Mouse (Mus musculus) cortical plate, adult 2 months (tissue): Measurements from ENCODE around the gene Nmur1. TPM values are rescaled to one million over a fixed set of nuclear protein-coding genes. Genes with fewer than 3 reads are reported as not detected.

ENCODE experiments used
- H3K27ac ChIP-seq: fragments of 200-500 bp; 2 replicates; pipeline ENCODE4 v1.5.1; 2012; ENCODE audit warnings: low read length, control low read depth, inconsistent platforms; ENCODE audit not compliant: insufficient read depth
- H3K4me1 ChIP-seq: fragments of 200-500 bp; 2 replicates; pipeline ENCODE4 v1.6.1; 2011; ENCODE audit warnings: low read length; ENCODE audit not compliant: control insufficient read depth, insufficient read depth
- H3K4me3 ChIP-seq: fragments of 200-500 bp; 2 replicates; pipeline ENCODE4 v1.5.1; 2011; ENCODE audit warnings: mild to moderate bottlenecking, low read length, control low read depth; ENCODE audit not compliant: insufficient read depth
- CTCF ChIP-seq: fragments of 200-500 bp; IDR thresholded peaks from 2 replicates; pipeline ENCODE4 v1.5.1; 2011; ENCODE audit warnings: mild to moderate bottlenecking, control low read depth, low read length; ENCODE audit not compliant: insufficient read depth; ENCODE audit errors: extremely low read depth
- POLR2A ChIP-seq: fragments of 200-500 bp; IDR thresholded peaks from 2 replicates; pipeline ENCODE4 v1.6.1; 2011; ENCODE audit warnings: mild to moderate bottlenecking, low read length, control low read depth; ENCODE audit not compliant: insufficient read depth; ENCODE audit errors: extremely low read depth
- polyA plus RNA-seq: library from polyadenylated mRNA; depleted of rRNA; stranded (reverse); fragments of >200 nt; gene quantifications from 2 replicates; pipeline ENCODE4 v1.2.3, GENCODE M21; 2012

The Nmur1 gene
- polyA plus RNA-seq, 1 experiment = 0.25 TPM

DNA sequence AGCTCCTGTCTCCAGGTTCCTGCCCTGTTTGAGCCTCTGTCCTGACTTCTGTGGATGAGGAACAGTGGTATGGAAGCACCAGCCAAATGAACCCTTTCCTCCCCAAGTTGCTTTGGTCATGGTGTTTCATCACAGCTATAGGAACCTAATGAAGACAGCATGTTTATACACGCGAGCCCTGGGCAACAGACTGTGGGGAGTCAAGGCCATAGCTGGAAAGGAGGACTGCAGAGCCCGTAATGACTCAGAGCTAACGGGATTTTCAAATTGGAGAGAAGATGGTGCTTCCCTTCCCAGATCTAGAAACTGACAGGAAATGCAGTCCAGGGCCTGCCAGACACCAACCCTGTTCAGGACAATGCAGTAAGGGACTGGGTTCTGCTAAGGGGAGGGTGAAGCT is 33.3 kb upstream of the Nmur1 start:
- Histone ChIP-seq H3K4me1 (no peaks in the 10 kb centered on the region), H3K27ac (no peak overlapping the region), H3K4me3 (no peak overlapping the region)
- TF ChIP-seq CTCF (no peak), POLR2A (no peak)

DNA sequence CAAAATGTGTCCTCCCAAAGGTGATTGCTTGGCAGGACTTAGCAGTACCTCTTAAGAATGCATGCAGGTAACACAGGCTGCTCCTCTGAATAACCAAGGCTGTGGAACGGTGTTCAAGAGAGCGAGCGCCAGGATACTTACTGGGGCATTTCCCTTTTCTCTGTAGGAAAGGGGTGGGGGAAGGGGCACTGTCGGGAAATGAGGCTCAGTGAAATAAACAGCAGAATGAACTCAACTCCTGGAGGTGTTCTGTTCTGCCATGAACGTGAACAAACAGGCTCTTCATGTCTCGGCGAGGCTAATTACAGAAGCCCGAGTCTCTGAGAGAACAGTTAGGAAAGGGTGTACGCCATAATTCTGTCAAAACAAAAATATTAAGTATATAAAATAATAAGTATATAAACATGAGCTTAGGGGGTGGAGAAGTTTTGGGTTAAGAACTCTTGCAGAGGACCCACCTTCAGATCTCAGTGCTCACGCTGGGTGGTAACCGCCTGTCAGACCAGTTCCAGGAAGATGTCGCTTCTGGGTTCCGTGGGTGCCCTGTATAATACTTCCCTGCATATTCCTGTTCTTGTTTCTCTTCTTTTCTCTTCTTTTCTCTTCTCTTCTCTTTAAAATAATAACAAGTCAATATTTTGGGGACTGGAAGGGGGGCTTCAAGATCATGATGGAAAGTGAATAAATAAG is 31.0 kb upstream of the Nmur1 start:
- Histone ChIP-seq H3K27ac (no peak overlapping the region), H3K4me3 (no peak overlapping the region), H3K4me1 (no peaks in the 10 kb centered on the region)
- no peak for TF ChIP-seq CTCF
- TF ChIP-seq POLR2A = no peak

DNA sequence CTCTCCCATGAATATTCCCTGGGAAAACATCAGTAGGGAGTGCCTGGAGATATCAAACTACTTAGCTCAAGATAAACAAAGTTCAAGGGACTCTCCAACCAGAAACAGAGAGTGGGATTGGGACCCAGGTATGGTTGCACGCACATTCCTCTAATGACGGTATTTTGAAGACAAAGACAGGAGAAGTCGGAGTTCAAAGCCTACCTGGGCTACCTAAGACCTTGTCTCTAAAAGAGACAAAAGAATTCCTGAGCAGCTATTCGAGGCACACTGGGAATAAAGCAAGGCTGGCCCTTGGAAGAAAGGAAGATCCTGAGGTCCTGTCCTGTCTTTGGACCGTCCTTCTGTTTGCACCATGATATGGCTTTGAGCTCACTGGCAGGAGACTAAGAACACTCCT is 26.7 kb upstream of the Nmur1 start:
- H3K27ac ChIP-seq = no peak overlapping the region
- no peak for TF ChIP-seq POLR2A
- no peak for TF ChIP-seq CTCF
- no peak overlapping the region for H3K4me3 ChIP-seq
- H3K4me1 ChIP-seq = no peaks in the 10 kb centered on the region

DNA sequence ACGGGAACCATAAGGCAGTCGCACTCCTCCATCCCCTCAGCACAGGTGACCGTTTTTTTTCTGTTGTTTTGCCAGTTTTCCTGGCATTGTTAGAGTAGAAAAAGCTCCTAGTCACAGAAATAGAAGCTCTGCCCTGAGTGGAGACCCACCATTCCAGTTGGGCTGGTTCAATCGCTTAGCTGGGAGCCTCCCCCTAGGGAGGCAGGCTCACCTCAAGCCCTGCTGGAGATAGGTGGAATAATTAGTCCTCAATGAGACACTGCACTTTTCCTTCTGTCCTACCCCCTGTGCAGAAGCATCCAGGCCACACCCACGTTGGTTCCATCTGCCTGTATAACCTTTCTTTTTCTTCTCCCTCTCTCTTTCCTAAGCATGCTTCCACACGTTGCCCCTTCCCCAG is 23.9 kb upstream of the Nmur1 start:
- Histone ChIP-seq H3K27ac (no peak overlapping the region), H3K4me3 (no peak overlapping the region), H3K4me1 (no peaks in the 10 kb centered on the region)
- TF ChIP-seq CTCF (no peak), POLR2A (no peak)

DNA sequence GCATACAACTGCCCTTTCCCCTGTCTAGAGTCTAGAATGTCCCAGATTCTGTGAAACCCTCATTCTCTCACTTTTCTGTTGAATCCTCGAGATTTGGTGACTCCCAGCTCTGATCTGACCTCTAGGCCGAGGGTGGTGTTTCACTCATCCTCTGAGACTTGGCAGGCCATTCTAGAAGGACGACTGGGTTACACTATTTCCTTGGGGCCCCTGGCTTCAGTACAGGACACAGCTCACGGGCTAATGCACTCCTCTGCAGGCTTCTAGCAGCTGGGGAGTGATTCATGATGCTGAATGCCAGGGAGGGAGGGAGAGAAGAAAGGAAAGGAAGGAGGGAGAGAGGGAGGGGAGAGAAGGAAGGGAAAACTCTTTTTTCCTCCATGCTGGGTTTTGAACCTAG is 22.2 kb upstream of the Nmur1 start:
- Histone ChIP-seq H3K4me1 (no peaks in the 10 kb centered on the region), H3K4me3 (no peak overlapping the region), H3K27ac (peak overlapping the region; percentile 30; the same call in 1 of the 2 replicates)
- TF ChIP-seq CTCF (no peak), POLR2A (no peak)

DNA sequence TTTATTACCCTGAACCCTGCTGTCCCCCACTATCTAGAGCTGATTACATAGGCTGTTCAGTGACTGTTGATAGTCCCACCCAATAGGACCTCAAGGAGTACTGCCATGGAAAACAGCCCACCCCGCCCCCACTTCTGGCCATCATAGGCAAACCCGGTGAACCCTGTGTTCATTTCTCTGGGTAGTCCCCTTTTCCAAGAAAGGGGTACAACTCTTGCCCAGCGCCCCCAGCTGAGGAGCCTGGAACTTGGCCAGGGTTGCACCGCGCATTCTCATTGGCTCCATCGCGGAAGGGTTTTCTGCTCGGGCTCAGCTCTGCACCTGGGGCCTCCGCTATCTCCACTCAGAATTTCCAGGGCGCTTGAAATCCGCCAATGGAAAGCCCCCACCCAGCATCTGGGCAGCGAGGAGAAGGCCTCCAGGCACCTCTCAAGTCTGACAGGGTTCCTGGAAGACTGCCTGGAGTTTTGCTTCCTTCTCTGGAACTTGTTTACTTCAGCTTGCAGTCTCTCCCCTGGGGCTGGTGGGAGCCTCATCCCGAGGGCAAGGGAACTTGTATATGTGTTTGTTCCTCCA is 21.7 kb upstream of the Nmur1 start:
- Histone ChIP-seq H3K4me1 (0 out of 2 replicates have a peak, but pooled peaks cover 2% of the 10 kb centered on the region), H3K4me3 (no peak overlapping the region), H3K27ac (peak overlapping the region; percentile 30; the same call in 1 of the 2 replicates)
- TF ChIP-seq CTCF = no peak
- TF ChIP-seq POLR2A = no peak

DNA sequence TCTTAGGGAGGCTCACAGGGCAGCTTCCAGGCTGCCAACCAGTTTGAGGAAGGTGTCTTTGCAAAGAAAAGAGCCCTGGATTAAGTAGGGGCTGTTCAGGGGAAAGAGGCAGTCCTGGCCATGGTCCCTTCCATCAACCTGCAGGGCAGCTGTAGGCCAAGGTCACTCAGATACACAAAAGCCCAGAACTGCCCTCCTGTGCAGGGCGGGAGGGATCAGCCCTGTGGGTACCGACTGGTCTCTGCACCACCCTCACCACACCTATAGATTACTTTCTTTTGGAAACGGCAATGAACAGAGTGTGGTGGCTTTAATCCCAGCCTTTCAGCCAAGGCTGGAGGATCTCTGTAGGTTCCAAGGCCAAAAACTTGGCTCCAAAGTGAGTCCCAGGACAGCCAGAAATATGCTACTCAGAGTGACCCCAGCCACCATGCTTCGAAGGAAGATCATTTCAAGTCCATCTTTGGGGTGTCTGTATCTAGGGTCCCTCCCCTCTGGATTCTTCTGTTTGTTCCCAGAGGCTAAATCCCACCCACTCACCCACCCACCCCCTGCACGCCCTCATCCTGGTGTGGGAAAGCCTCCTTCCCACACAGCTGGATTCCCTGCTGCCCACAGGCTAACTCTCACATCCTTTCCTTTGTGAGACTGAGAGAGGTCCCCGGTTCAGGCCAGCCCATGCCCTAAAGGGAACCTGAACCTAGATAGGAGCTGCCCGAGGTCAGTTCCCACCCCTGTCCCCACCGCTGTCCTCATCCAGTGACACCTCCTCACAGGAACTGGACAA is 17.6 kb upstream of the Nmur1 start:
- TF ChIP-seq POLR2A = no peak
- TF ChIP-seq CTCF = no peak
- Histone ChIP-seq H3K4me1 (0 out of 2 replicates have a peak, but pooled peaks cover 2% of the 10 kb centered on the region), H3K4me3 (peak overlapping the region; percentile 39; the same call in 1 of the 2 replicates)

DNA sequence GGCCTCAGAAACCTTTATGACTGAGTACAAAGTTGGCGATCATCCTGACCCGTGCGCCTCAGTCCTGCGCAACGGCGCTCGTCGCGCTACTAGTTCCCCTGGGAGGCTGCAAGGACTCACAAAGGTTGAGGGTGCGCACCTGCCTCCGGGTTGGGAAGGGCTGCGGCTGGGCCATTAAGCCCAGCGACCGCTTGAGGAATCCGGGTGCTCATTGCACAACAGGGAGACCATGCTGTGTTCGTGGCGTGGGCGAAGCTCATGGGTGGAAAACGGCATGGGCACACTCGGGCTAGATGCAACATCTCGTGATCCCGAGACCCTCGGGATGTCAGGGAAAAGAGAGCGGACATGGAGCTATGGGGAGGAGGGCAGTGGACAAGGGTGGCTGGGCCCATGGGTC is 16.8 kb upstream of the Nmur1 start:
- 0 out of 2 replicates have a peak, but pooled peaks cover 2% of the 10 kb centered on the region for H3K4me1 ChIP-seq
- no peak for TF ChIP-seq POLR2A
- TF ChIP-seq CTCF = no peak

More for the DNA sequence above, 17.6 kb upstream of the Nmur1 start:
- H3K27ac ChIP-seq = peak overlapping the region; percentile 100

DNA sequence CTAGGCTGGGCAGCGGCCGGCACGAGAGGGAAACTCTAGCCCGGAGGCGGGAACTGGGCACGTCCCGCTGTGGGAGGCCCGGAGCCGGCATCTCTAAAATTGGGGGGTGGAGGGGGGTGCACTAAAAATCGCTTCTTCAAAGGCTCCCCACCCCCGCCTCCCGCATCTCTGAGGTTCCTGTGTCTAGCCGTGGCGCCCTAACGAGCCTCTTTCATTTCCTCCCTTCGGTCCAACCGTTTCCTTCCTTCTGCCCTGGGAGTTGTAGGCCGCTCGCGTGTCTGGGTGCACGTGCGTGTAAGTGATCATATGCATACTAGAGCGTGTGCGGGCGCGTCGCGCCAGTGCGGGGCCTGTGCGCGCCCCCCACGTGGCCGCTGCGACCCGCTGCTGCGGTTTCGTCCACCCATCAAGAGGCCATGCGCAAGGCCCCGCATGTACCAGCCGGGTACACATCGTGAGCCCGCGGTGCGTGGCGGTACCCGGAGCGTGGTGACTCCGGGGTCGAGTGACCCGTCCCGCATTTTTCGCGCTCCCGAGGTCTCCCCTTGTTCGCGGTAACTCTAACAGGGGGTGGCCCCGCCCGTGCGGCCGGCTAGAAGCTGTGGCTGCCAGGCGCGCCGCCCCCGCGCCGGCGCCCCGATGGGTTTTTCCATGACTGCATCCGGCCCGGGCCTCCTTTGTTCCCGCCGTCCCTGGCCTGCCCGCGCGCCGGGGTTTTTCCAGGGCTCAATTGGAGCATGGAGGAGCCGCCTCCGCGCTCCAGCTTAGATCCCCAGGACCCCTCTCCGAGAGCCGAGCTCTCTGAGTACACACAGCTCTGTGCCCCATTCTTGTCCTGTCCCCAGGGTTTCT is 16.2 kb upstream of the Nmur1 start:
- TF ChIP-seq POLR2A (0 out of 2 replicates have a peak, but pooled peaks have one; percentile 35), CTCF (no peak)
- peak overlapping the region; percentile 39 for H3K4me3 ChIP-seq
- peak overlapping the region; percentile 100 for H3K27ac ChIP-seq
- H3K4me1 ChIP-seq = 0 out of 2 replicates have a peak, but pooled peaks cover 2% of the 10 kb centered on the region

More for the DNA sequence above, 16.8 kb upstream of the Nmur1 start:
- Histone ChIP-seq H3K4me3 (peak overlapping the region; percentile 39), H3K27ac (peak overlapping the region; percentile 100)
